Mouse (Mus musculus) spleen, adult 2 months (tissue): Measurements from ENCODE around the gene Med4.

Experiments
- CTCF ChIP-seq: fragments of 200-500 bp; IDR thresholded peaks from 2 replicates; pipeline ENCODE4 v1.5.1; 2011; ENCODE audit warnings: mild to moderate bottlenecking, inconsistent platforms; ENCODE audit not compliant: insufficient read depth, insufficient read length, insufficient replicate concordance; ENCODE audit errors: extremely low read depth
- POLR2A ChIP-seq: fragments of 200-500 bp; IDR thresholded peaks from 2 replicates; pipeline ENCODE4 v1.6.1; 2011; ENCODE audit warnings: low read depth, low read length, inconsistent platforms

DNA sequence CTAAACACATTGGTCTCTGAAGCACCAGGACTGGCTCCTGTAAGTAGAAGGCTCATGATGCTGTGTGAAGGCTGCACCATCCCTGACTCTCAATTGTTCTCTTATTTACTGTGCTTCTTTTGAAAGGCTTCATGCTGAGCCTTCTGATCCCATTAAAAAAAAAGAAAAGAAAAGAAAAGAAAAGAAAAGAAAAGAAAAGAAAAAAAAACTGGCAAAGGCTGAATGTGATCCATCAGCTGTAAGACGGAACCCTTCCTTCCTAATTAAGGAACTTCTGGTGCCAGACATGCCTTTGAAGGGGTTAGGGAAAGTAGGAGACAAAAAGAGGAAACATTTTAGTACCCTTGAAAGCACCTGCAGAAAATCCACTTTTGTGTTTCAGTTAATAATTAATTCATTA is 30.1 kb upstream of the Med4 start:
- TF ChIP-seq CTCF (no peak), POLR2A (no peak)
